Mouse (Mus musculus) MEL (cell line): ENCODE results near the gene Tfrc.

Source experiments
- CHD2 ChIP-seq: IDR thresholded peaks from 2 replicates; pipeline ENCODE4 v1.6.1; 2011; ENCODE audit warnings: low read length, improper control_type of control experiment
- MAX ChIP-seq: IDR thresholded peaks from 2 replicates; pipeline ENCODE4 v1.6.1; 2011; ENCODE audit warnings: low read length, improper control_type of control experiment
- MXI1 ChIP-seq: IDR thresholded peaks from 2 replicates; pipeline ENCODE4 v1.6.1; 2011; ENCODE audit warnings: mild to moderate bottlenecking, low read depth, low read length, improper control_type of control experiment
- SIN3A ChIP-seq: IDR thresholded peaks from 2 replicates; pipeline ENCODE4 v1.6.1; 2012; ENCODE audit warnings: low read length, improper control_type of control experiment, inconsistent platforms

DNA sequence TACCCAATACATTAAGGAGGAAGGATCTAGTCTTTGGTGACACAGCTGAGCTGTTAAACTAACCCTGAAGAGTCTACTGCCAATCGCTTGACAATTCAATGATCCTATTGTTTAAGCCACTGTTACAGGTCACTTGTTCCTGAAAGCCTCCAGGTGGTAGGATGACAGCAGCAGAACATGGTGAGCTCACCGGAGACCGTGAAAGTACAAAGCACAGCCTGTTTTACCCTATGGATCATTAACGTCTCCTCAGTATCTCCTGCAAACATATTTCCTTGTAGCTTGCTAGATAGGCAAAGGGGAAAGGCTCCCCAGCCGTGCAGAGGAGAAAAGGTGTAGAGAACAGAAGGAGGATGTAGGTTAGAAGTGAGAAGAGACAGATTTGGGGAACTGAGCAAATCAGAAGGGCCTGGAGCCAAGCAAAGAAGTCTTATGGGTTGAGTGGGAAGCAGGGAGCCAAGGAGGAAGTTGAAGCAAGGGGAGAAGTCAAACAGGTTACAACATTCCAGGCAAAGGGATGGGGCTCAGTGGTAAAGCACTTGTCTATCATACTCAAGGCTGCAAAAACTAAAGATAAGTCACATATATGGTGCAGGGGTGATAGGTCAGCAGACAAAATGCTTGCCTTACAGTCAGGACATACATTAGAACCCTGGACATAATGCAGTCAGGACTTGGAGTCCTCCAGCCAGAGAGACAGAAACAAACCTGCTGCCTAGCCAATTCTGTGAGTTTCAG is 45.5 kb upstream of the Tfrc start:
- TF ChIP-seq MXI1 (no peak), SIN3A (no peak), CHD2 (no peak), MAX (no peak)
